Mouse (Mus musculus): ENCODE measurements around the gene Col7a1.

- TF ChIP-seq POLR2A (IDR thresholded peaks at IDR 0.05; ENCODE audit: borderline replicate concordance, low read depth, low read length) (no peak), CTCF (IDR thresholded peaks at IDR 0.05; ENCODE audit: low read depth, low read length) (no peak)
Measured at GRCm38 (mm10) chr9:108913621-108914020, 39.8 kb upstream of the Col7a1 start.
